Mouse (Mus musculus) left cerebral cortex, adult 9 months (tissue): ENCODE measurements around the gene Mfsd2a.

ENCODE experiments used
- DNase-seq, 2 experiments: peaks; one replicate each; pipeline ENCODE4 v3.0.0; 2022; ENCODE audit warnings: low spot score in 2 of 2

The Mfsd2a gene

DNA sequence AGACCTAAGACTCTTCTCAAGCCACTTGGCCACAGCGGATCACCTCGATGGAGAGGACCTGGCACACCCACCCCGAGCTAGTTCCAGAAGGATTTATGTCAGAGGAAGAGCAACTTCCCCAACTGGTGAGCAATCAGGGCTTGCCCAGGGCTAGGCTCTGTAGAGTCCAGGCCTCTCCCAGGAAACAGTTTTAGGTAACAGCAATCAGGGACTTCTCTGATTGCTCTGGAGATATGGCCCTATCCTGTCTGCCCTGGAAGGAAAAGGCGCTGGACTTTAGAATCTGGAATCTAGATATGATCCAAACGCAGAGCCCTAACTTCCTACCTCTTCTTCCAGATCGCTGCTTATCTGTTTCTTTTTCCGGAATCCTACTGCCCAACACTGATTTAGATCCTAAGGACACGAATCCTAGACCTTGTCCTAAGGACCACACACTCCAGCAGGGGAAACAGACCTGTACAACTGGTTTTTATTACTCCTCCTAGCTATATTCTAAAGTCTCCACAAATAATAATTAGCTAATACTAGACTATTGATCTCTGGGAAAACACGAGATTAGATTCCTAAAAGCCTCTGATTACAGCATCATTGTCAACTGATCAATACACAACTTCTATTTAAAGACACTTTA is 25.4 kb downstream of the Mfsd2a start:
- DNase-seq = no peak

GRCm38 (mm10) chr4:122933857-122934256 is 27.1 kb downstream of the Mfsd2a start:
- no peak for DNase-seq

DNA sequence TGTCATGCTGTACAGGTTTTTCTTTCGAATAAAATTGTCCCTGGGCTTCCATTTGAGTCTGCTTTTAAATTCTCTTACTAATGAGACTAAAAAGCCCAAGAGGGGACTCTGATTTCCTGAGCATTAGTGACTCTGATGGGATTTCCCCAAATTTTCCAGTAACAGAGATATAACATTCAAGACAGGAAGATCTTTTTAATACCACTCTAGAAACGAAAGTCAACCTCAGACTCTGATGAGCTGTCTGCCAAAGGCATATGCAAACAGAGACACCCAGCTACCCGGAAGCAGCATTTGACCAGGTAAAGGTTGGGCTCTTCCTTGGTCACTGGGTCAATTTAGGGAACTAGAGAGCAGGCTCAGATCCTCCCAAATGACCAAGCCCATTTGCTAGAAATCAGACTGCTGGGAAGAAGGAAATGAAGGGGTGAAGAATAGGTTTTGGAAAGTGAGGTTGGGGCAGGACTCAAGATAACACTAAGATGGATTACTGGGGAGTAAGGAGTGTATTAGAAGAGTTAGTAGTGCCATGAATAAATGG is 27.9 kb downstream of the Mfsd2a start:
- DNase-seq = no peak

- DNase-seq = no peak
Observed at GRCm38 (mm10) chr4:122932239-122932978, 28.6 kb downstream of the Mfsd2a start.

- no peak for DNase-seq
Observed at GRCm38 (mm10) chr4:122930939-122931590, 29.9 kb downstream of the Mfsd2a start.

DNA sequence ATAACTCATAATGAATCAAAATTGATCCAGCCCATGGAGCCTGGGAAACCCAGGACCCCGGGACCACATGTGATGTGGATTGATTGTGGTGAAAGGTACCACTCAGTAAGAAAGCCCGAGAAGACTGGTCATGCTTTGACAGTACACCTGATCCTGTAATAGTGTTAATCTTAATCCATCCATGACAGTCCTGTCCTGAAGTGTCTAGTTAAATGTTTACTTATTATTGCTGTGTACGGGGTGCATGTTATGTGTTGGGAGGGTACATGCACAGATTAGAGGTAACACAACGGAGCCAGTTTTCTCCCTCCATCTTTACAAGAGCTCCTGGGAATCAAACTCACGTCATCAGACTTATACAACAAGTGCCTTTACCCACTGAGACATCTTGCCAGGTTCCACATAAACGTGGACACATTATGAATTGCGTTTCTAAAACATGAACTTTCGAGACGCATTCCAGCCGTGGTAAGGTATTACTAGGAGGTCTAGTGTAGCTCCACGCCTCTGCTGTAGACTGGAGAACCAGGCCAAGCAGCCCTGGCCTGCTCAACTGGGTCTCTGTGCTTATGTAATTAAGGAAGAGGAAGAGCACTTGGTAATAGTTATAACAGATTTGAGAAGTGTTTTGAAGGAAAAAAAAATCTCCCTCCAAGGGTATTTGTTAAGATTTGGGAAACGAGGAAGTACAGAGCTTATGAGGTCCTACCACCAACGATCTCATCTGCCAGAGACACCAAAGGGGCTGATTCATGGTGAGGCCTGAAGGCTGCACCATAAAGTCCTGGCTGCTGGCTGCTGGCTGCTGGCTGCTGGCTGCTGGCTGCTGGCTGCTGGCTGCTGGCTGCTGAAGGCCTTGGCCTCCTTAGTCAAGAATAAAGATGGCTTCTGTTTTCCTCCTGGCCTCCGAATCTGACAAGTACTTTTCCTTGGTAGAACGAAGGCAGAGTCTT is 37.3 kb downstream of the Mfsd2a start:
- no peak for DNase-seq

GRCm38 (mm10) chr4:122922841-122923240 is 38.1 kb downstream of the Mfsd2a start:
- DNase-seq = no peak

GRCm38 (mm10) chr4:122915985-122916384 is 45.0 kb downstream of the Mfsd2a start:
- no peak for DNase-seq

- no peak for DNase-seq
Observed at GRCm38 (mm10) chr4:122914186-122914585, 46.8 kb downstream of the Mfsd2a start.

- no peak for DNase-seq
Observed at GRCm38 (mm10) chr4:122912613-122913012, 48.4 kb downstream of the Mfsd2a start.

DNA sequence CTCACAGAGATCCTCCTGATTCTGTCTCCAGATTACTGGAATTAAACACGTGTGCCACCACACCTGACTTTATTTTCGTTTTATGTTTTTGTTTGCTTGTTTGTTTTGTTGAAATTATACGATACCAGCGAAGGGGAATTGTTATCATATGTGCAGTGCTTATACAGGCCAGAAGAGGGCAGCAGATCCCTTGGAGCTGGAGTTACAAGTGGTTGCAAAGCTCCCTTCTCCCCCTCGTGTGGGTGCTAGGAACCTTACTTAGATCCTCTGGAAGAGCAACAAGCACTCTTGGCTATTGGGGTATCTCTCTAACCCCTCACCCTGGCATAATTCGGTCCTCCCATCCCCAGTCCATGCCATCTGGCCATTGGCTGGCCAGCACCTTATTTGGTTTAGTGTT is 50.4 kb downstream of the Mfsd2a start:
- no peak for DNase-seq

DNA sequence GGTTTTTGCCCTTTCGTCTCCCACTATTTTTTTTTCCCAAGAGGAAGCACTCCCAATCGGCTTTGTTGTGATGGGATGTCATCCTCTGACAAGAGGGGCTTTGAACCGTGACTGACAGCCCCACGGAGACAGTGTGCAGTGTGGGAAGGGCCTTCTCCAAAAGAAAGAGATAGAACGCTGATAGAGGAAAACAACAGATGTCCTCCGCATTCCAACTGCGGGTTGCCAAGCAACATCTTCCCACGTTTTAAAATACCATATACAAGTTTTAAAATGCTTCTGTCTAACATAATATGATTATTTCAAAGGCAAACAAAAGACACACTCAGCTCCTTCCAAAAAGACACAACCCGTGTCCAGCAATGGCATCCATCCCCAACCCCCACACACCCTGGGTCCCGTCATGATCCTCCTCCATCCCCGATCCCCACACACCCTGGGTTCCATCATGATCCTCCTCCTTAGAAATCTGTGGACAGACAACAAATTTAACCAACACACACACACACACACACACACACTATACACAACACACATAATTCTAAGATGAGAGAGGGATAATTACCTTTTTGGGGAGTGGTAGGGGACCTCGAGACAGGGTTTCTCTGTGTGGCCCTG is 51.3 kb downstream of the Mfsd2a start:
- DNase-seq = peak in 1 of 2 experiments; percentile 71

- DNase-seq = no peak
Observed at GRCm38 (mm10) chr4:122905359-122905758, 55.6 kb downstream of the Mfsd2a start.

DNA sequence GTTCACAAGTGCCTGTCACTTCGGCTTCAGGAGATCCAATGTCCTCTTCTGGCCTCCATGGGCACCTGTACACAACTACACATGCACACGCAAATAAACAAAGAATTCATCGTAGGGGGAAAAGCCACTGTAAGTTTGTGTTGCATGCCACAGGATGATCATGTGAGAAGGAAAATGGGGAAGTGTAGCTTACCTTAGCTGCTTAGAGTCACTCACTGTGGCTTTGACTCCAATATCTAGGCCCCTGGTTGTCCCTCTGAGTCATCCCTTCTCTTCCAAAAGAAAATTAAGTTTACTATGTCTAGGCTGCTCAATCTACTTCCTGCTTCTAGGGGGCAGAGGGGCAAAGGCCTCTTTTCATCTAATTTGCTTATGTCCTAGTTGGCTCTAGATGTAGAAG is 57.3 kb downstream of the Mfsd2a start:
- no peak for DNase-seq

GRCm38 (mm10) chr4:122902156-122902555 is 58.8 kb downstream of the Mfsd2a start:
- no peak for DNase-seq

GRCm38 (mm10) chr4:122898313-122898712 is 62.7 kb downstream of the Mfsd2a start:
- DNase-seq = peak in 1 of 2 experiments; percentile 83

DNA sequence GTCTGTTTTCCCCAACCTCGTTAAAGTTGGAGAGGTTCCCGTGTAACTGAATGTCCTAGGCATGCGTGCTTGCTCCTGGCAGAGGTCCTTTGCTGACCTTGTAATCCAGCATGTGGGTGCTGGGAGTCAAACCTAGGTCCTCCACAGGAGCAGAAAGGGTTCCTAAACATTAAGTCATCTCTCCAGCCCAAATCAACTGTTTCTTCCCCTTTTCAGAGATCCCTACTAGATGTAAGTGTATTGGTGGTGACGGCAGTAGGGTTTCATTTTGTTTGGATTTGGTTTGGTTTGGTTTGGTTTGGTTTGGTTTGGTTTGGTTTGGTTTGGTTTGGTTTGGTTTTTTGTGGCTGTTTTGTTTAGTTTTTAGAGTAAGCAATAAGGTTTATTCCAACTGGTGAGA is 63.2 kb downstream of the Mfsd2a start:
- no peak for DNase-seq
